Mouse (Mus musculus) erythroblast, adult 5-6 weeks (primary cell): ENCODE data around the gene Pde6g. TPM values are rescaled to one million over a fixed set of nuclear protein-coding genes. Genes with fewer than 3 reads are reported as not detected.

ENCODE experiments used
- ATAC-seq: replicated peaks from 2 replicates; pipeline ENCODE4 v1.8.0; 2016; ENCODE audit warnings: moderate number of reproducible peaks, mild to moderate bottlenecking, moderate TSS enrichment, inconsistent platforms; ENCODE audit not compliant: poor library complexity, low FRiP score, severe bottlenecking
- total RNA-seq, 2 experiments: library from RNA; stranded (forward) in 1 of 2; stranded (reverse) in 1 of 2; fragments of 150-400 nt in 1 of 2; fragments of 200-764, 138-1000 nt in 1 of 2; gene quantifications; 2 replicates each; pipeline versions ENCODE4 v1.2.3 to v1.2.4; 2015 to 2017; ENCODE audit warnings: low replicate concordance in 2 of 2

The Pde6g gene
- total RNA-seq, 2 experiments from 2014 or later, result not detected

DNA sequence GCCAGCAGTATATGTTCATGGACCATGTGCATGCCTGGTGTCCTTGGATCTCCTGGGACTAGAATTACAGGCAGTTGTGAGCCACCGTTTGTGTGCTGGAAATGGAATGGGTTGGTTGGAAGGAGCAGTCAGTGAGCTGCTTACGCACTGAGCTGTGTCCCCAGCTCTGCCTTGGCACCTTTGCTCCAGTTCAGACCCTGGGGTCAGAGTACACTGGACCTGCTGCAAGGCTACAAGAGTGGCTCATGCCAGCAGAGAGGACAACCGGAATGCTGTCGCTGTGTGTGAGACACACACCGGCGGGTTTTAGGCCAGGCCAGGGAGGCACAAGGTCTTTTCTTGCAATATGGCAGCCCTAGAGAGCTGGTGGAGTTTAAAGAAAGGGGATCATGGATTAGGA, 18.8 kb upstream of the Pde6g start:
- ATAC-seq, result no peak

DNA sequence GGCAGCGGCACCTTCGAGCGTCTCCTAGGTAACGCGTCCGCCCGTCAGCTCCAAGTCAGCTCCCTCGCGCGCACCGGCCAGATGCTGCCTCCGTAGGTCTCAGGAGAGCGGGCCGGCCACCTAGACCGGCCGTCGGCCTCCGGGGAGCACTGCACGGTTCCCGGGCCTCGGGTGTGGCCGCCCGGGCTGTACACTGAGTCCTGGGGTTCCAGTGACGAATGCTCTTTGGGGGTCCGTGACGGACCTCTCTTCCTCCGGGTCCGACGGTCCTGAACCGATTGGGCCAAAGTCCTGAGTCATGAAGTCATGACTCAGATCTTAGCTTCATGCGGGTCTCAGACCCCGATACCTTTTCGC, 14.4 kb upstream of the Pde6g start:
- no peak for ATAC-seq

DNA sequence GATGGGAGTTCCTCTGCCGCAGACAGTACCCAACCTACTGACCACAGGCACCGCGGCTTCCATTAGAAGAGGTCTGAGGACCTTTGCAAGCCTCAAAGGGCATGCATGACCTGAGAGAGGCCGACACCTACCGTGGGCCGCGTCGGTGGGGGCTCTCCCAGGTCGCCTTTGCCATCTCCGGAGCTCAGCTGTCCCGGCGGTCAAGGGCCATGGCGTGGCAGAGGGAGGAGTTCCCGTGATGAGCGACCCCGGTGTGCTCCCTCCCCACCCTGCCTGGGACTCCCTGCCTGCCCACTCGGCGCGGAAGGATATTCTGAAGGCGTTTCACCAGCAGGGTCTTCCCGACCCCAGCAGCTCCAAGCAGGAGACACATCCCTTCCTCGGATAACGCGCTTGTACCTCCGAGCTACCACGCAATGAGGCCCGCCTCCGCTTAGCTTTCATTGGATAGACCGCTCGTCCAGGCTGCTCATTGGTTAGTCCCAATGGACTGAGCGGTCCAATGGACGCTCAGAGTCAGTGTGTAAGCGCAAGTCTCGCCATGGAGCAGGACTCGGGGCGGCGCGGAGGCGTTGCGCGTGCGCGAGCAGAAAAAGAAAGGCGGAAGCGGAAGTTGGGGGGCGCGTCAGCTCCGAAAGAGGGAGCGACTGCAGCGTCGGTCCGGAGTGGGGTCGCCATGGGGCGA, 13.9 kb upstream of the Pde6g start, which contains the start of gene Arl16:
Gene Arl16 (minus strand): TSS at position 557 of the 685 bp plus-strand sequence.
- peak; percentile 95 for ATAC-seq

DNA sequence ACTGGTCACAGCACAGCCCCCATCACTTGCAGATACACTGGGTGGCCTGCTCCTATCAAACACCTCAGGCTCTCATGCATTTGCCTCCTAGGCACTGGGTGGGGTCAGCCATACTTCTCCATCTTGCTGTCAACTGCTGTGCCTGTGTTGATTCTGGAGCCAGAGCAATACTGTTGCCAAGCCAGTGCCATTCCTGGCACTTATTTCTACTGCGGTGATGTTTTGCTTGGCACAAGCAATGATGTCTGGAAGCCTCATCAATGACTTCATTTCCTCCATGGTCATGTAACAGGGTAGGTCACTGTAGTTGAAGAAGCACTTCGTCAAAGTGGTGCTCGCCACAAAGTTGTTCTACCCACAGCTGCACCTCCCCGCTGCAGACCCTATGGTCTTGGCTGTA, 12.2 kb upstream of the Pde6g start:
- no peak for ATAC-seq

DNA sequence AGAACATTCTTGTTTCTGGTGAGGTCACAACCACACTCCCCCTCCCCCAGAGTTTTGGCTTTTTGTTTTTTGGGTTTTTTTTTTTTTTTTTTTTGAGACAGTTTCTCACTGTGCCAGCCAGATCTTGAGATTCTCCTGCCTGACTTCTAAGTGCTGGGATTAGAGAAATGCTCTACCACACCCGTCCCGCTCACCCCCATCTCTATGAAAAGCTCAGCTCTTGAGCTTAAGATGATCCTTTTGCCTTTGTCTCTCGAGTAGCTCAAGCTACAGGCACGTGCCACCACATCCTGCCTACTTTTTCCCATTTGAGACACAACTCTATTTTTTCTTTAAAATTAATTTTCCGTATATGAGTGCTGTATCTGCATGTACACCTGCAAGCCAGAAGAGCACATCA, 11.1 kb upstream of the Pde6g start:
- no peak for ATAC-seq

- ATAC-seq, result no peak
These were observed 10.2 kb upstream of the Pde6g start for GRCm38 (mm10) chr11:120463536-120463935.

DNA sequence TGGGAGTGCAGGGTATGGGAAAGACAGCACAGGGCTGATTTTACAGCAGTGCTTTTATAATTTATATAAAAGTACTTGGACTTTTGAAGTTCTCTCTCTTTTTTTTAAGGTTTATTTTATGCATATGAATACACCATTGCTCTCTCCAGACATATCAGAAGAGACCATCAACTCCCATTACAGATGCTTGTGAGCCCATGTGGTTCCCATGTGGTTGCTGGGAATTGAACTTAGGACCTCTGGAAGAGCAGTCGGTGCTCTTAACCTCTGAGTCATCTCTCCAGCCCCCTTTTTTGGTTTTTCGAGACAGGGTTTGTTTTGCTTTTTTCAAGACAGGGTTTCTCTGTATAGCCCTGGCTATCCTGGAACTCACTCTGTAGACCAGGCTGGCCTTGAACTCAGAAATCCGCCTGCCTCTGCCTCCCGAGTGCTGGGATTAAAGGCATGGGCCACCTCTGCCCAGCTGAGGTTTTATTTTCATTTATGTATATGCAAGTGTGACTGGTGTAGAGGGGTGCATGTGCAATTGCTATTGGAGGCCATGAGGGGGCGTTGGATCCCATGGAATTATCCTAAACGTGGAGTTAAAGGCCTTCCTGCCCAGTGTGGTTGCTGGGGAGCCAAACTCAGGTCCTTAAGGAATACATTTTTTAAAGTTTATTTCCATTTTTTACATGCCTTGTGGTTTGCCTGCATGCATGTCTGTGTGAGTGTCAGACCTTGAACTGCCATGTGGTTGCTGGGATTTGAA, 5.7 kb upstream of the Pde6g start:
- no peak for ATAC-seq

GRCm38 (mm10) chr11:120457772-120458751, 4.8 kb upstream of the Pde6g start, which contains the start of the genes Oxld1 and Ccdc137:
Oxld1 (minus strand) TSS chr11:120458068.
Ccdc137 (plus strand) TSS chr11:120458115.
- ATAC-seq, result peak; percentile 72

DNA sequence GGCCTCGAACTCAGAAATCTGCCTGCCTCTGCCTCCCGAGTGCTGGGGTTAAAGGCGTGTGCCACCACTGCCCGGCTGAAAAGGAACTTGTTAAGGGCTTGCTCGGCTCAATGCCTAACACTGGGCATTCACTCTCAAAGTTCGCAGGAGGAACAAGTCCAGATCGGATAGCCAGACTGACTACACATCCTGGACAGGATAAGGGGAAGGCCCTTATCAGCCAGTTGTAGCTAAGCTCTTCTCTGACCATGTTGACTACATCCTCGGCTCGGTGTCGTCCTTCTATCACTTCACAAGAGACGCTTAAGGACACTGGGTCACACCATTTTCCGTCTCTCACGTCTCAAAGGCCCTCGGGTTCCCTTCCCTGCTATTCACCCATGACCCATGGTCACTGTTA, 4.1 kb upstream of the Pde6g start:
- ATAC-seq, result peak; percentile 21

GRCm38 (mm10) chr11:120455413-120455812, 2.1 kb upstream of the Pde6g start:
- peak; percentile 36 for ATAC-seq

DNA sequence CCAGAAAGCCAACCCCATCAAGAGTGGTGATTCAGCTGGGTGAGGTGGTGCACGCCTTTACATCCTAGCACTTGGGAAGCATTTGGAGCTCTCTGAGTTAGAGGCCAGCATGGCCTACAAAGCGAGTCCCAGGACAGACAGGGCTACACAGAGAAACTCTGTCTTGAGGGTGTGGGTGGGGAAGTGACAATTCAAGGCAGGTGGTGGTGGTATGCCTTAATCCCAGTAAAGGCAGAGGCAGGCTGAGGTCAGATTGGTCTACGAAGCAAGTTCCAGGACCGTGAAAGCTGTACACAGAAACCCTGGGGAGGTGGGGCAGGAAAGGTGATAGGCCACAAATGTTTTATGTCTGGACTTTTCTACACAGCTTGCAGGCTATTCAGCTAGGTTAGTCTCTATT, 1.7 kb upstream of the Pde6g start:
- ATAC-seq, result no peak

GRCm38 (mm10) chr11:120452246-120452645, 1.1 kb downstream of the Pde6g start:
- no peak for ATAC-seq

- no peak for ATAC-seq
These were observed 6.1 kb downstream of the Pde6g start for GRCm38 (mm10) chr11:120447179-120447578.

DNA sequence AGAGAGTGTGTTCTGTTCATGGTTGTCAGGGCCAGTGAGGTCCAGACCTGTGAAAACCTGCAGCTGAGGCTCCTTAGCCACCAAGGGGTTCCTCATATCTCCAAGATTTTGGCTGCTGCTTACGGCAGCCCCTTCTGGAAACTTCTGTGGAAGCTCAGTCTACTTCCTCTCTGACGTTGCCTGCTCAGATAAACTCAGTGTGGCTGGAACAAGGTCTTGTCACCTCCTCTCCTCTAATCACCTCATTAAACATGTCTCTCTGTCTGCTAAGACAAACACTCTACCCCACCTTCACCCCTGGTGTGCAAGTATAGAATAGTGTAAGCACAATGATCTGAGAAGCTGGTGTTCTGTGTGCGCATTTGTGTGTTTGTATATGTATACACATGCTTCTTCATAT, 7.8 kb downstream of the Pde6g start:
- no peak for ATAC-seq

DNA sequence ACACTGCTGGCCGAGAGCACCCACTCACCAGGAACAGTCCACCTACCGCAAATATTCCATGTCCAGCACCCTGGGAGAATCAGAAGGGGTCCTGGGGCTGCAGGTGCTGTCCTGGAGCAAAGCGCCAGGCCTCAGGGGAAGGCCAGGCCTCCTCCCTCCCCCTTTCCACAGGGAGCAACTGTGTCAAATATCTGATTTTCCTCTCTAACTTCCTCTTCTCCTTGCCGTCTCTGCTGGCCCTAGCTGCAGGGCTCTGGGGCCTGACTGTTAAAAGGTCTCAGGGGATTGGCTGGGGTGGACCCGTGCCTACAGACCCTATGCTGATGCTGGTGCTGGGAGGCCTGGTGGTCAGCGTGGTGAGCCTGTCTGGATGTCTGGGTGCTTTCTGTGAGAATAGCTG, 9.2 kb downstream of the Pde6g start:
- no peak for ATAC-seq

- no peak for ATAC-seq
These were observed 10.5 kb downstream of the Pde6g start for GRCm38 (mm10) chr11:120442765-120443280.

DNA sequence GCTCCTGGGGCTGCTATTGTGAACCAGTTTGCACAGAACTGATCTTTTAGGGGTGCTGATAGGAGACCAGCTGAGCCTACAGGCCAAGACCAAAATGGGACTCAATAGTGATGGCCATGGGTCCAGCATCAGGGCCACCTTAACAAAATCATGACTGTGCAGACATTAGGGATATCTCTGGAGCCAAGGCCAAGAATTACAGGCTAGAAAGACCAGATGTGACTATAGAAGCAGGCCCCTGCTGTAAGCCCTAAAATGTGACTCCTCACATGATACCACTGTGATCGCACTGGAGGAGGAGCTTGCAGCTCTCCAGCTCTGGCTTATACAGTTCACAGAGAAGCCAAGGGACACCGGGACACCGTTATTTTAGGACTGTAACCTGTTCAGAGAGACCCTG, 11.0 kb downstream of the Pde6g start, which contains the start of gene Tspan10:
Gene Tspan10 (plus strand): TSS at position 301 of the 400 bp plus-strand sequence.
- ATAC-seq, result no peak

- no peak for ATAC-seq
These were observed 15.4 kb downstream of the Pde6g start for GRCm38 (mm10) chr11:120437857-120438385.

DNA sequence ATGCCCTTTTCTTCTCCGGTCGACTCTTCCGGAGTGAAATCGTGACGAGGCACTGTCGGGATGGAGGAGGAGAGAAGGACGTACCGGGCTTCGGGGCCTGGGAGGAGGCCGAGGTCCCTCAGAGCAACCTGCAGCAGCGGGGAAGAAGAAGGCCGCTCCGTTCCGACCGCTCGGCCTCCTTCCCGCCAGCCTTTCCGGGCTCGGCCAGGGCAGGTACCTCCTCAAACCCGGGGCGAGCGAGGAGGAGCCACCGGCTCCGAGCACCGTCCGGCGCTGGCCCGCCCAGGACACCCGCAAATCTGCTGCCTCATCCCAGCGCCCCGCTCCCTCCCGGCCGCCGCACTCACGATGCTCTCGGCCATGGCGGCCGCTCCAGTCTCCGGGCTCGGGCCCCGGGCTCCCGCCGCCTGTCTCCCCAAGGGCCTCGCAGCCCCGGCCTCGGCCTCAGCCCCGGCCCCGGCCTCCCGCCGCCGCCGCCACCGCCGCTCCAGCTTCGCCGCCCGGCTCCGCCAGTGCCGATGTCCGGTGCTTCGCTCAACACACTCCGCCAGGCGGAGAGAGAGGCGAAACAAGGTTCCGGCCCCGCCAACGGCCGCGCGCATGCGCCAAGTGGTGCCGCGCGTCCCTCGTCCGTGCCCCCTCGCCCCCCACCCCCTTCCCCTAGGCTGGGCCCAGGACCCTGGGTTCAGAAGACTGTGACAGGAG, 16.0 kb downstream of the Pde6g start, which contains the start of gene Nploc4:
Gene Nploc4 (minus strand): TSS at position 557 of the 705 bp plus-strand sequence.
- ATAC-seq, result peak; percentile 91
